Mouse (Mus musculus): ENCODE data around the gene Snrpf.

- TF ChIP-seq CTCF (conservative IDR thresholded peaks at IDR 0.05; ENCODE audit: low read length) (no peak), NANOG (IDR thresholded peaks at IDR 0.05; ENCODE audit: borderline replicate concordance, low read length) (no peak)
Observed at GRCm38 (mm10) chr10:93539775-93540430, 49.6 kb downstream of the Snrpf start, which contains the start of gene Amdhd1.

Measured in E14TG2a.4 (cell line).